Mouse (Mus musculus): ENCODE measurements around the gene Pip5k1b.

GRCm38 (mm10) chr19:24307271-24308221 is 248.1 kb downstream of the Pip5k1b start:
- TF ChIP-seq HCFC1 (IDR thresholded peaks at IDR 0.05; ENCODE audit: borderline replicate concordance, insufficient read depth, low read length) = no peak
- no peak for TF ChIP-seq MAFK (IDR thresholded peaks at IDR 0.05; ENCODE audit: insufficient read depth, low read depth, low read length)
- TF ChIP-seq ZC3H11A (IDR thresholded peaks at IDR 0.05; ENCODE audit: borderline replicate concordance, low read depth, low read length) = no peak
